Comparison of ENCODE assay signal across 31 mouse cellular contexts in genomic region chr3:44122311-44122710, GRCm38 (mm10).
DNase-seq lines count a peak whose midpoint lies in the region; ATAC-seq and TF ChIP-seq lines count a peak whose summit lies in the region.
"Had no signal": no experiment of that assay in that cellular context is flagged by ENCODE, and none has a peak within 500 bp of the region (broad histone marks: within the 10 kb centered on the region; RNA-seq: fewer than 3 reads in every experiment).

No protein-coding gene starts in this region.

- no peak overlapping the region for H3K9ac ChIP-seq in hindbrain, embryonic 13.5 days
- H3K9ac ChIP-seq in hindbrain, embryonic 12.5 days = no peak overlapping the region
- no peak overlapping the region for H3K9ac ChIP-seq in kidney, postnatal 0 days (ENCODE audit: low read depth, low read length)
- no peak overlapping the region for H3K9ac ChIP-seq in neural tube, embryonic 14.5 days (replicated peaks; ENCODE audit: low read depth, low read length)
- H3K9ac ChIP-seq: embryonic facial prominence, embryonic 13.5 days; forebrain, embryonic 12.5 days; hindbrain, embryonic 15.5 days; liver, embryonic 12.5 days; liver, postnatal 0 days had no signal

- H3K4me1 ChIP-seq in hindbrain, embryonic 13.5 days (replicated peaks) = no peaks in the 10 kb centered on the region
- no peaks in the 10 kb centered on the region for H3K4me1 ChIP-seq in hindbrain, embryonic 12.5 days
- H3K4me1 ChIP-seq in kidney, postnatal 0 days (replicated peaks; ENCODE audit: insufficient read depth, low read length) = no peaks in the 10 kb centered on the region
- no peaks in the 10 kb centered on the region for H3K4me1 ChIP-seq in neural tube, embryonic 14.5 days (ENCODE audit: control insufficient read depth, insufficient read depth, low read length)
- H3K4me1 ChIP-seq: embryonic facial prominence, embryonic 13.5 days; forebrain, embryonic 12.5 days; hindbrain, embryonic 15.5 days; liver, embryonic 12.5 days; megakaryocyte, embryonic 14.5 days had no signal

- DNase-seq in kidney, postnatal 0 days (ENCODE audit: low spot score) = peak; percentile 10
- DNase-seq in kidney, postnatal 36 days = no peak
- DNase-seq in brain, embryonic 14.5 days (ENCODE audit: low read depth) = peak; percentile 32
- DNase-seq in thymus, postnatal 10 days (ENCODE audit: low spot score in 2 of 2) = no peak
- DNase-seq in frontal cortex, postnatal 14 days (ENCODE audit: low spot score in 2 of 2) = no peak
- DNase-seq: adrenal gland, postnatal 10 days; cerebellum, adult 11 months; cerebellum, adult 9-10 months; embryo, embryonic 11 days; gastrocnemius, postnatal 14 days; heart, postnatal 14 days; kidney, adult 2 months; kidney, postnatal 25 days; layer of hippocampus, postnatal 36 days; left cerebral cortex, postnatal 4 days; liver, postnatal 0 days; lung, postnatal 4 days; right cerebral cortex, adult 18-20 months; spleen, adult 18-20 months; thymus, postnatal 25 days had no signal

- no peak for TF ChIP-seq POLR2A in brain, embryonic 14.5 days (IDR thresholded peaks at IDR 0.05; ENCODE audit: borderline replicate concordance, extremely low read depth, insufficient read depth, insufficient read length, poor library complexity, severe bottlenecking)

- no peak for TF ChIP-seq CTCF in kidney, postnatal 0 days (IDR thresholded peaks at IDR 0.05; ENCODE audit: low read depth)
- TF ChIP-seq CTCF in brain, embryonic 14.5 days (IDR thresholded peaks at IDR 0.05; ENCODE audit: borderline replicate concordance, extremely low read depth, insufficient read depth, insufficient read length) = no peak

- H3K4me2 ChIP-seq in hindbrain, embryonic 13.5 days = no peak overlapping the region
- no peak overlapping the region for H3K4me2 ChIP-seq in hindbrain, embryonic 12.5 days (replicated peaks)
- no peak overlapping the region for H3K4me2 ChIP-seq in kidney, postnatal 0 days (ENCODE audit: low read length)
- H3K4me2 ChIP-seq in neural tube, embryonic 14.5 days (ENCODE audit: low read depth, low read length) = no peak overlapping the region
- H3K4me2 ChIP-seq: embryonic facial prominence, embryonic 13.5 days; forebrain, embryonic 12.5 days; hindbrain, embryonic 15.5 days; liver, embryonic 12.5 days had no signal

- H3K4me3 ChIP-seq in hindbrain, embryonic 13.5 days = no peak overlapping the region
- H3K4me3 ChIP-seq in hindbrain, embryonic 12.5 days = no peak overlapping the region
- no peak overlapping the region for H3K4me3 ChIP-seq in kidney, postnatal 0 days (replicated peaks; ENCODE audit: low read depth, low read length)
- no peak overlapping the region for H3K4me3 ChIP-seq in neural tube, embryonic 14.5 days (ENCODE audit: low read depth, low read length)
- H3K4me3 ChIP-seq: embryonic facial prominence, embryonic 13.5 days; erythroblast, embryonic 14.5 days; forebrain, embryonic 12.5 days; hindbrain, embryonic 15.5 days; layer of hippocampus, adult 2 months; liver, embryonic 12.5 days; megakaryocyte, embryonic 14.5 days had no signal

- 66% methylated on average over 5 of the region's 5 CpGs for WGBS in hindbrain, embryonic 13.5 days
- 80% methylated on average over 5 of the region's 5 CpGs for WGBS in hindbrain, embryonic 12.5 days
- WGBS in kidney, postnatal 0 days = 27% methylated on average over 5 of the region's 5 CpGs
- WGBS in neural tube, embryonic 14.5 days = 53% methylated on average over 5 of the region's 5 CpGs

- H3K27ac ChIP-seq in hindbrain, embryonic 13.5 days = no peak overlapping the region
- H3K27ac ChIP-seq in hindbrain, embryonic 12.5 days = no peak overlapping the region
- no peak overlapping the region for H3K27ac ChIP-seq in kidney, postnatal 0 days
- H3K27ac ChIP-seq in neural tube, embryonic 14.5 days (ENCODE audit: low read depth, low read length) = no peak overlapping the region
- H3K27ac ChIP-seq: embryonic facial prominence, embryonic 13.5 days; forebrain, embryonic 12.5 days; hindbrain, embryonic 15.5 days; layer of hippocampus, adult 2 months; liver, embryonic 12.5 days had no signal

- H3K27me3 ChIP-seq in hindbrain, embryonic 13.5 days = no peaks in the 10 kb centered on the region
- H3K27me3 ChIP-seq in hindbrain, embryonic 12.5 days = no peaks in the 10 kb centered on the region
- H3K27me3 ChIP-seq in kidney, postnatal 0 days (ENCODE audit: insufficient read depth, low read length) = no peaks in the 10 kb centered on the region
- H3K27me3 ChIP-seq in neural tube, embryonic 14.5 days (ENCODE audit: control insufficient read depth, insufficient read depth, low read length) = no peaks in the 10 kb centered on the region
- H3K27me3 ChIP-seq: embryonic facial prominence, embryonic 13.5 days; forebrain, embryonic 12.5 days; hindbrain, embryonic 15.5 days; liver, embryonic 12.5 days; megakaryocyte, embryonic 14.5 days; Patski had no signal

- H3K9me3 ChIP-seq in hindbrain, embryonic 13.5 days = no peaks in the 10 kb centered on the region
- no peaks in the 10 kb centered on the region for H3K9me3 ChIP-seq in hindbrain, embryonic 12.5 days (replicated peaks)
- H3K9me3 ChIP-seq in kidney, postnatal 0 days (replicated peaks; ENCODE audit: low read length) = no peaks in the 10 kb centered on the region
- no peaks in the 10 kb centered on the region for H3K9me3 ChIP-seq in neural tube, embryonic 14.5 days (ENCODE audit: control insufficient read depth, low read length)
- H3K9me3 ChIP-seq: embryonic facial prominence, embryonic 13.5 days; forebrain, embryonic 12.5 days; hindbrain, embryonic 15.5 days; liver, embryonic 12.5 days; megakaryocyte, embryonic 14.5 days had no signal

- ATAC-seq in hindbrain, embryonic 13.5 days (ENCODE audit: low FRiP score) = peak; percentile 63; the same call in 1 of the 2 replicates
- ATAC-seq in hindbrain, embryonic 12.5 days (ENCODE audit: low FRiP score) = no peak
- ATAC-seq in kidney, postnatal 0 days (replicated peaks; ENCODE audit: low FRiP score, low read depth) = no peak
- peak; percentile 87; the same call in 1 of the 2 replicates for ATAC-seq in neural tube, embryonic 14.5 days (ENCODE audit: low read depth)
- ATAC-seq: liver, embryonic 12.5 days; liver, postnatal 0 days; Patski had no signal

- no peaks in the 10 kb centered on the region for H3K36me3 ChIP-seq in hindbrain, embryonic 13.5 days
- H3K36me3 ChIP-seq in hindbrain, embryonic 12.5 days = no peaks in the 10 kb centered on the region
- H3K36me3 ChIP-seq in kidney, postnatal 0 days (ENCODE audit: insufficient read depth, low read length) = no peaks in the 10 kb centered on the region
- no peaks in the 10 kb centered on the region for H3K36me3 ChIP-seq in neural tube, embryonic 14.5 days (ENCODE audit: control insufficient read depth, insufficient read depth, low read length)
- H3K36me3 ChIP-seq: embryonic facial prominence, embryonic 13.5 days; forebrain, embryonic 12.5 days; hindbrain, embryonic 15.5 days; liver, embryonic 12.5 days had no signal

Comparison
In these comparisons a context has a peak if more than half of its experiments do, and no peak if none do; other contexts are left out.
1. ATAC-seq: peak in hindbrain, embryonic 13.5 days (single experiment) and neural tube, embryonic 14.5 days (single experiment); none in hindbrain, embryonic 12.5 days (single experiment) and kidney, postnatal 0 days (single experiment).
2. DNase-seq: peak in kidney, postnatal 0 days (single experiment) and brain, embryonic 14.5 days (single experiment); none in kidney, postnatal 36 days (0 of 2), thymus, postnatal 10 days (0 of 2) and frontal cortex, postnatal 14 days (0 of 2).